Mouse (Mus musculus) forebrain, postnatal 0 days (tissue): ENCODE data around the gene Arhgap1. TPM values are rescaled to one million over a fixed set of nuclear protein-coding genes. Genes with fewer than 3 reads are reported as not detected.
"Not testable (repeated sequence)": the region's sequence is repeated elsewhere in the genome, so short reads cannot be mapped to it uniquely, and the experiment has no call there.

ENCODE experiments used
- ATAC-seq: fragments of 200-750 bp; cut with Nextera tagmentation; 2 replicates; pipeline ENCODE4 v1.8.0; 2017; ENCODE audit warnings: mild to moderate bottlenecking, moderate library complexity
- DNase-seq: peaks from one replicate; pipeline ENCODE4 v3.0.0-alpha.2; 2015
- H3K27ac ChIP-seq: fragments of 300-500 bp; sonication (generic); 2 replicates; pipeline ENCODE4 v1.5.1; 2014; ENCODE audit warnings: low read depth, mild to moderate bottlenecking, antibody characterized with exemption, low read length, moderate library complexity, mixed read lengths
- H3K27me3 ChIP-seq: fragments of 300-500 bp; sonication (generic); 2 replicates; pipeline ENCODE4 v1.6.1; 2014; ENCODE audit warnings: mild to moderate bottlenecking, low read length, mixed read lengths; ENCODE audit not compliant: insufficient read depth
- H3K36me3 ChIP-seq: fragments of 300-500 bp; sonication (generic); 2 replicates; pipeline ENCODE4 v1.6.1; 2014; ENCODE audit warnings: mild to moderate bottlenecking, moderate library complexity; ENCODE audit not compliant: insufficient read depth
- H3K4me1 ChIP-seq: fragments of 300-500 bp; sonication (generic); 2 replicates; pipeline ENCODE4 v1.6.1; 2014; ENCODE audit warnings: antibody characterized with exemption; ENCODE audit not compliant: insufficient read depth
- H3K4me2 ChIP-seq: fragments of 300-500 bp; sonication (generic); 2 replicates; pipeline ENCODE4 v1.6.1; 2014; ENCODE audit warnings: low read depth, mild to moderate bottlenecking, moderate library complexity
- H3K4me3 ChIP-seq: fragments of 300-500 bp; sonication (generic); 2 replicates; pipeline ENCODE4 v1.5.1; 2014; ENCODE audit warnings: low read depth, low read length, mixed read lengths
- H3K9ac ChIP-seq: fragments of 300-500 bp; sonication (generic); 2 replicates; pipeline ENCODE4 v1.6.1; 2014; ENCODE audit warnings: mild to moderate bottlenecking
- H3K9me3 ChIP-seq: fragments of 300-500 bp; sonication (generic); 2 replicates; pipeline ENCODE4 v1.6.1; 2016; ENCODE audit warnings: low read length
- CTCF ChIP-seq: sonication (generic); IDR thresholded peaks from 2 replicates; pipeline ENCODE4 v1.5.1; 2016; ENCODE audit warnings: antibody characterized with exemption, control low read depth, low read depth
- WGBS: fragments of 180-500 bp; shearing (Covaris S2); extraction: QIAGEN DNeasy Blood & Tissue Kit; methylation state at CpG from one replicate; pipeline ENCODE4 v1.1.7; 2014; 5-methylcytosine and 5-hydroxymethylcytosine counted together
- polyA plus RNA-seq: library from polyadenylated mRNA; unstranded; fragments of >200 nt; fragmentation: Nextera tagmentation; extraction: Ambion mirVana; gene quantifications from 2 replicates; pipeline ENCODE4 v1.2.1, GENCODE M21; 2015
- total RNA-seq: library from RNA; depleted of rRNA; stranded (reverse); fragments of >200 nt; gene quantifications from 2 replicates; pipeline ENCODE4 v1.2.3, GENCODE M21; 2014; rRNA removed

The Arhgap1 gene
- total RNA-seq (81.5 and 104 TPM in 2 replicates), polyA plus RNA-seq (107 and 111 TPM in 2 replicates)

DNA sequence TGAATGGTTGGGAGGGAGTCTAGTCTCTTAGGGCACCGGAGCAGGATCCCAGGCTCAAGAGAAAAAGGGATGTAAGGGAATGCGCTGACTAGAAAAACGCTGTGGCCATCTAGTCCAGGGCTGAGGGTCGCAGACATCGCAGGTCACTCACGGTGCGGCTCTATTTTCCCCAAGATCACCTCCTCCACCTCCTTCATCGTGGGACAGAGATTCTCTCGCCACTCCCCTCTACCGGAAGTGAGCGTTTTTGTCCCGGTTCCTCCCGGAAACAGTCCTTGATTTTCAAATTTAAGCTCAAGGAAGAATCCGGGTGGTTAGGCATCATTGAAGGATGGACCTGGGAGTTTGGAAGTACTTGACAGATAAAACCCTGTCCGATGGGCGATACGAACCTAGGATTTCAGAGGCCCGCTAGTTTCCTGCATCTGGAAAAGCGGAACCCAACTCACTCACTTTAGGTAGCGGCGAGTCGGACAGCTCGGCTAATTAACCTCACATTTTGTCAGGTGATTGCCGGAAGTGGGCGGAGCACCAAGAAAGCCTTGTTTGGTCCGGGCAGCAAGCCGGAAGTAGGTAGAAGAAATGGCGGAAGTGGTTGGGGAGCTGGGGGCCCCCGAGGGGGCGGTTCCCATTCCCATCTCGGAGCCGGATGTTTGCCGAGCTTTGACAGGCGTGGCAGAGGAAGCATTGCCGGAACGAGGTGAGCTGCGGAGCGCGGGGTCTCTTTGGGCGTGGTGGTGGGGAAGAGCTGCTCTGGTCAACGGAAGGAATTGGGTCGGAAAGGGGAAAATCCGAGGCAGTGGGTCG, at the start of gene Arhgap1, which contains the start of gene Zfp408:
Gene Arhgap1 (plus strand): TSS at position 308 of the 807 bp plus-strand sequence.
Gene Zfp408 (minus strand): TSS at position 239 of the 807 bp plus-strand sequence.
- H3K36me3 ChIP-seq = peaks cover 56% of the 10 kb centered on the region
- H3K27me3 ChIP-seq = no peaks in the 10 kb centered on the region
- H3K4me1 ChIP-seq = peaks cover 9% of the 10 kb centered on the region; the same call in 1 of the 2 replicates
- under 1% methylated on average over 44 of the region's 44 CpGs for WGBS
- peak within 1 kb of the TSS; percentile 79 for H3K9ac ChIP-seq
- peak within 1 kb of the TSS; percentile 82 for H3K4me2 ChIP-seq
- H3K27ac ChIP-seq = peak within 1 kb of the TSS; percentile 90
- peak; percentile 96 for ATAC-seq
- no peak for TF ChIP-seq CTCF
- H3K4me3 ChIP-seq = peak within 1 kb of the TSS; percentile 68
- peak; percentile 98 for DNase-seq
- H3K9me3 ChIP-seq = no peaks in the 10 kb centered on the region

DNA sequence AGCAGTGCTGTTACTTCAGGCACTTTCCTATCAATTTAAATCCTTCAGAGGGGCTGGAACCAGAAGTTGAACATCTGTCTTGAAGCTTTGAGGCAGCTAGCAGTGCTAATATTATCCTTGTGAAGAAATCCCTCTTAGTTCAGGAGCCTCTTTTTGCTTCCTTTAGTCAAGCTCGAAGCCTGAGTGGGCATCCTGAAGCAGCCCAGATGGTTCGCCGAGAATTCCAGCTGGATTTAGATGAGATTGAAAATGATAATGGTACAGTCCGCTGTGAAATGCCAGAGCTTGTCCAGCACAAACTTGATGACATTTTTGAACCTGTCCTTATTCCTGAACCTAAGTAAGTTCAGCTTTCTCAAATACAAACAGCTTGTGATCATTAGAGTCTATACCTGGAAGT, 49.2 kb upstream of the Arhgap1 start:
- Histone ChIP-seq H3K9me3 (no peaks in the 10 kb centered on the region), H3K9ac (no peak overlapping the region), H3K4me1 (no peaks in the 10 kb centered on the region), H3K4me3 (no peak overlapping the region), H3K27me3 (no peaks in the 10 kb centered on the region), H3K4me2 (no peak overlapping the region), H3K36me3 (peaks cover 70% of the 10 kb centered on the region), H3K27ac (no peak overlapping the region)
- TF ChIP-seq CTCF = no peak
- ATAC-seq (no peak), DNase-seq (no peak)
- WGBS = 94% methylated on average over 4 of the region's 4 CpGs

DNA sequence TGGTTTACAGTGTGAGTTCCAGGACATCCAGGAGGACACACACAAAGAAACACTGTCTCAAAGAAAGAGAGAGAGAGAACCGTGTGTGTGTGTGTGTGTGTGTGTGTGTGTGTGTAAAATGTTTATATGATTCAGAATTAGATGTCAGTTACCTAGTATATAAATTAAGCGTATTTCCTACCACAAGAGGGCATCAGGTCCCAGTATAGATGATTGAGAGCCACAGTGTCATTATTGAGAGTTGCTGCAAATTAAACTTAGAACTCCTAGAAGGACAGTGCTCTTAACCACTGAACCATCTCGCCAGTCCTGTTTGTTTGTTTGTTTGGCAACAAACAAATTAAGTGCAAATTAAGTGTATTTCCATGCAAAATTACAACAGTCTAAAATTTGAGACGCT, 47.3 kb upstream of the Arhgap1 start:
- Histone ChIP-seq H3K27me3 (no peaks in the 10 kb centered on the region), H3K4me3 (no peak overlapping the region), H3K27ac (no peak overlapping the region), H3K4me2 (no peak overlapping the region), H3K36me3 (peaks cover 69% of the 10 kb centered on the region), H3K9me3 (no peaks in the 10 kb centered on the region), H3K9ac (no peak overlapping the region), H3K4me1 (no peaks in the 10 kb centered on the region)
- WGBS = 90% methylated on average over 4 of the region's 4 CpGs
- DNase-seq (no peak), ATAC-seq (no peak)
- TF ChIP-seq CTCF = peak; percentile 35

DNA sequence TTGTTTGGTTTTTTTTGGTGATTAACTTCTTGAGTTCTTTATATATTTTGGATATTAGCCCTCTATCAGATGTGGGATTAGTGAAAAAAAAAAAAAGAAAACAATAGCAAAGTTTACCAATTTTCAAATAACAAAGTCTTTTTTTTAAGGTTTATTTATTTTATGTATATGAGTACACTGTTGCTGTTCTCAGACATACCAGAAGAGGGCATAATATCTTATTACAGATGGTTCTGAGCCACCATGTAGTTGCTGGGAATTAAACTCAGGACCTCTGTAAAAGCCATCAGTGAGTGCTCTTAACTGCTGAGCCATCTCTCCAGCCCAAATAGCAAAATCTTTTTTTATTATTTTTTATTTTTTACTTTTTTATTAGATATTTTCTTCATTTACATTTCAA, 40.3 kb upstream of the Arhgap1 start:
- H3K27ac ChIP-seq, ATAC-seq, H3K4me1 ChIP-seq, DNase-seq, H3K9ac ChIP-seq, H3K4me2 ChIP-seq, H3K27me3 ChIP-seq, H3K4me3 ChIP-seq, H3K9me3 ChIP-seq: not testable (repeated sequence)
- peaks cover 39% of the 10 kb centered on the region for H3K36me3 ChIP-seq

DNA sequence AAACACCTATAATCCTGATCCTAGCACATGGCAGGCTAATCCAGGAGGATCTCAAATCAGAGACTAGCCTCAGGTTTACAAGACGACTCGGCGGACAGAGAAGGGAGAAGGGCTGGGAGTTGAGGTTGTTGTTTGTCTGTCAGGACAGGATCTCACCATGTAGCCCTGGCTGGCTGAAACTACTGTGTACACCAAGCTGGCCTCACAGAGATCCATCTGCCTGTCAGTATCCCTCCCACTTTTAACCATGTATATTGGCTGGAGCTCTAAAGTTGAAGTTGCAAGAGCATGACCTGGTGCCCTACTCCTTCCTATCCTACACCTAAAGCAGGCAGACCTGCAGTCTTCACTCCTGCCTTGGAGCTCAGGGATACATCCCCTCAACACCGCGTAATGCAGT, 27.3 kb upstream of the Arhgap1 start:
- Histone ChIP-seq H3K4me1 (no peaks in the 10 kb centered on the region), H3K9ac (no peak overlapping the region), H3K27me3 (no peaks in the 10 kb centered on the region), H3K9me3 (no peaks in the 10 kb centered on the region), H3K36me3 (peaks cover 59% of the 10 kb centered on the region), H3K27ac (no peak overlapping the region), H3K4me2 (no peak overlapping the region), H3K4me3 (no peak overlapping the region)
- no peak for TF ChIP-seq CTCF
- no peak for ATAC-seq
- DNase-seq = no peak
- 92% methylated on average over 5 of the region's 5 CpGs for WGBS

DNA sequence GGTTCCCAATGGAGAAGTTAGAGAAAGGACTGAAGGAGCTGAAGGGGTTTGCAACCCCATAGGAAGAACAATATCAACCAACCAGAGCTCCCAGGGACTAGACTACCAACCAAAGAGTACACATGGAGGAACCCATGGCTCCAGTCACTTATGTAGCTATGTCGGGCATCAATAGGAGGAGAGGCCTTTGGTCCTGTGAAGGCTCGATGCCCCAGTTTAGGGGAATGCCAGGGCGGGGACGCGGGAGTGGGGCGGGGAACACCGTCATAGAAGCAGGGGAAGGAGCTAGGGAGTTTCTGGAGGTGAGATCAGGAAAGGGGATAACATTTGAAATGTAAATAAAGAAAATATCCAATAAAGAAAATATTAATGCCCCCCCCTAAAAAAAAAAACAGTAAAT, 26.3 kb upstream of the Arhgap1 start:
- not testable (repeated sequence) for H3K4me3 ChIP-seq, DNase-seq, H3K9me3 ChIP-seq, H3K4me1 ChIP-seq, H3K4me2 ChIP-seq, H3K9ac ChIP-seq, ATAC-seq, H3K27ac ChIP-seq, H3K27me3 ChIP-seq
- 89% methylated on average over 7 of the region's 7 CpGs for WGBS
- H3K36me3 ChIP-seq = peaks cover 49% of the 10 kb centered on the region

DNA sequence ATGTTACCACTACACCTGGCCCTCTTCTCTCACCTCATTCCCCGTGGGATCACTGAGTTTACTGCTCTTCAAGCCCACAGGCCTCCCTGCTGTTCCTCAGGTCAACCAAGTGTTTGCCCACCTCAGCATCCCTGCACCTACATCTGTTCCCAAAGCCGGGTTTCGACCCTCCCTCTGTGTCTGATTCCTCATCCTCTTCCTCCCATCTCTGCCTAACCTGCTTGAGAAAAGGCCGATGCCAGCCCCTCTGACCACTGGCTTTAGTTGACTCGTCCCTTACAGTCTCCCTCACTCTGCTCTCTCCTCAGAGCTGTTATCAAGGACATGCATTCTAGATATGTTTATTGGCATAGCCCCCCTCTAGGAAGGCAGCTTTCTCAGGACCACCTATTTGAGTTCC, 22.2 kb upstream of the Arhgap1 start:
- TF ChIP-seq CTCF = no peak
- ATAC-seq (no peak), DNase-seq (no peak)
- Histone ChIP-seq H3K9me3 (no peaks in the 10 kb centered on the region), H3K36me3 (peaks cover 13% of the 10 kb centered on the region), H3K27me3 (no peaks in the 10 kb centered on the region), H3K4me1 (no peaks in the 10 kb centered on the region), H3K9ac (no peak overlapping the region), H3K4me2 (no peak overlapping the region), H3K27ac (no peak overlapping the region), H3K4me3 (no peak overlapping the region)
- 74% methylated on average over 5 of the region's 5 CpGs for WGBS
